ENCODE assay signal across 22 mouse cellular contexts in the genomic region with DNA sequence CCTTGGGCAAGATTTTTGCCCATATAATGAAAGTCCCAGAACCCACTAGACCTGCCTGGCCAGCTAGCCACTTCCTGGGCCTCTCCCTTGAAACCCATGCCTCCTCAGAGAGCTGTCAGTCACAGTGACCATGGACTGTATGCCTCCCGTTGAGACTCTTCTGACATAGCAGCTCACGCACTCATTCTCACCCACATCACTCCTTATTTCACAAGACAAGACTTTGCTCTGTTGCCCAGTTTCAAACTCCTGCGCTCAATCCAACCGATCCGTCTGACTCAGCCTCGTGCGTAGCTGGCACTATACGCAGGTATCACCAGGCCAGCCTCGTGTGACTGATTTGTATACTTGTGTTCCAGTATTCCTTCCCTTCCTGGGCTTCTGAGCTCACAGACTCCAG. TPM values are rescaled to one million over a fixed set of nuclear protein-coding genes. Genes with fewer than 3 reads are reported as not detected.
A peak's percentile ranks its signal among the peaks of the same experiment; 100 is the strongest.
DNase-seq lines count a peak whose midpoint lies in the region; ATAC-seq and TF ChIP-seq lines count a peak whose summit lies in the region.
"Had no signal": no experiment of that assay in that cellular context is flagged by ENCODE, and none has a peak within 500 bp of the region (broad histone marks: within the 10 kb centered on the region; RNA-seq: fewer than 3 reads in every experiment).

No protein-coding gene starts in this region.

- TF ChIP-seq EP300 in stomach, postnatal 0 days (optimal IDR thresholded peaks at IDR 0.05) = no peak

- peak; percentile 11 for DNase-seq in gastrocnemius, adult 2 months
- DNase-seq in gastrocnemius, adult 18-20 months (ENCODE audit: low spot score) = no peak
- no peak for DNase-seq in testis, postnatal 14 days (ENCODE audit: low spot score)
- DNase-seq in adipocyte (ENCODE audit: low spot score) = peak; percentile 88
- no peak for DNase-seq in stomach, postnatal 0 days (ENCODE audit: low spot score)
- DNase-seq: adrenal gland, adult 2 months; adrenal gland, postnatal 36 days; cerebellum, adult 2 months; cerebellum, postnatal 14 days; embryo, embryonic 11 days; forebrain, postnatal 0 days; gastrocnemius, postnatal 14 days; kidney, adult 11 months had no signal

- no peaks in the 10 kb centered on the region for H3K9me3 ChIP-seq in stomach, postnatal 0 days (ENCODE audit: control insufficient read depth, low read length)
- H3K9me3 ChIP-seq in kidney, embryonic 14.5 days (ENCODE audit: control insufficient read depth, low read length) = no peaks in the 10 kb centered on the region
- H3K9me3 ChIP-seq: embryonic facial prominence, embryonic 12.5 days; forebrain, embryonic 13.5 days; hindbrain, embryonic 10.5 days; hindbrain, embryonic 15.5 days had no signal

- H3K27ac ChIP-seq in gastrocnemius, adult 2 months = no peak overlapping the region
- H3K27ac ChIP-seq in testis, adult 2 months (ENCODE audit: control insufficient read depth, insufficient read depth, low read depth, low read length) = peak overlapping the region; percentile 47; the same call in 1 of the 2 replicates
- no peak overlapping the region for H3K27ac ChIP-seq in stomach, postnatal 0 days (replicated peaks)
- H3K27ac ChIP-seq in kidney, embryonic 14.5 days (ENCODE audit: low read depth, low read length) = no peak overlapping the region
- H3K27ac ChIP-seq: embryonic facial prominence, embryonic 12.5 days; forebrain, embryonic 13.5 days; hindbrain, embryonic 10.5 days; hindbrain, embryonic 15.5 days had no signal

- intact Hi-C loops in gastrocnemius, adult 2 months (cut with DNase I) = no loop called here

- TF ChIP-seq CTCF in gastrocnemius, adult 2 months (IDR thresholded peaks at IDR 0.05) = no peak
- no peak for TF ChIP-seq CTCF in testis, adult 2 months (IDR thresholded peaks at IDR 0.05; ENCODE audit: control insufficient read depth, insufficient read depth, insufficient replicate concordance, low read depth, low read length)
- no peak for TF ChIP-seq CTCF in stomach, postnatal 0 days (IDR thresholded peaks at IDR 0.05; ENCODE audit: low read depth)

- WGBS in stomach, postnatal 0 days = 89% methylated on average over 9 of the region's 9 CpGs
- WGBS in kidney, embryonic 14.5 days = 90% methylated on average over 9 of the region's 9 CpGs

- no peak overlapping the region for H3K9ac ChIP-seq in stomach, postnatal 0 days (ENCODE audit: low read length)
- H3K9ac ChIP-seq in kidney, embryonic 14.5 days (ENCODE audit: low read depth, low read length) = no peak overlapping the region
- H3K9ac ChIP-seq: embryonic facial prominence, embryonic 12.5 days; forebrain, embryonic 13.5 days; forebrain, postnatal 0 days; heart, embryonic 12.5 days; hindbrain, embryonic 15.5 days had no signal

- no peak overlapping the region for H3K4me3 ChIP-seq in gastrocnemius, adult 2 months
- H3K4me3 ChIP-seq in testis, adult 2 months (ENCODE audit: control insufficient read depth, low read depth, low read length) = no peak overlapping the region
- no peak overlapping the region for H3K4me3 ChIP-seq in stomach, postnatal 0 days (ENCODE audit: low read depth, low read length)
- no peak overlapping the region for H3K4me3 ChIP-seq in kidney, embryonic 14.5 days (ENCODE audit: low read length)
- H3K4me3 ChIP-seq: embryonic facial prominence, embryonic 12.5 days; forebrain, embryonic 13.5 days; heart, embryonic 12.5 days; hindbrain, embryonic 10.5 days; hindbrain, embryonic 15.5 days had no signal

- H3K27me3 ChIP-seq in testis, adult 2 months (ENCODE audit: control insufficient read depth, insufficient read depth, low read length) = no peaks in the 10 kb centered on the region
- no peaks in the 10 kb centered on the region for H3K27me3 ChIP-seq in stomach, postnatal 0 days (ENCODE audit: control insufficient read depth, insufficient read depth, low read length)
- H3K27me3 ChIP-seq in kidney, embryonic 14.5 days (ENCODE audit: control insufficient read depth, insufficient read depth, low read length) = no peaks in the 10 kb centered on the region
- H3K27me3 ChIP-seq: embryonic facial prominence, embryonic 12.5 days; forebrain, embryonic 13.5 days; hindbrain, embryonic 15.5 days; Patski had no signal

- no peaks in the 10 kb centered on the region for H3K36me3 ChIP-seq in testis, adult 2 months (ENCODE audit: control insufficient read depth, insufficient read depth, low read length)
- H3K36me3 ChIP-seq in stomach, postnatal 0 days (ENCODE audit: control insufficient read depth, insufficient read depth, low read length) = no peaks in the 10 kb centered on the region
- H3K36me3 ChIP-seq in kidney, embryonic 14.5 days (ENCODE audit: control insufficient read depth, insufficient read depth, low read length) = no peaks in the 10 kb centered on the region
- H3K36me3 ChIP-seq: embryonic facial prominence, embryonic 12.5 days; heart, embryonic 12.5 days; hindbrain, embryonic 10.5 days; hindbrain, embryonic 15.5 days had no signal

- H3K4me1 ChIP-seq in testis, adult 2 months (ENCODE audit: control insufficient read depth, insufficient read depth, low read length) = peaks cover 9% of the 10 kb centered on the region
- H3K4me1 ChIP-seq in stomach, postnatal 0 days (replicated peaks; ENCODE audit: control insufficient read depth, insufficient read depth) = no peaks in the 10 kb centered on the region
- H3K4me1 ChIP-seq in kidney, embryonic 14.5 days (ENCODE audit: control insufficient read depth, insufficient read depth, low read length) = peaks cover 11% of the 10 kb centered on the region; the same call in 1 of the 2 replicates
- H3K4me1 ChIP-seq: forebrain, embryonic 13.5 days; heart, embryonic 12.5 days had no signal

- no peak for TF ChIP-seq POLR2A in testis, adult 2 months (IDR thresholded peaks at IDR 0.05; ENCODE audit: control insufficient read depth, low read depth, low read length)

- H3K4me2 ChIP-seq in stomach, postnatal 0 days (replicated peaks; ENCODE audit: low read depth) = no peak overlapping the region
- H3K4me2 ChIP-seq in kidney, embryonic 14.5 days (replicated peaks; ENCODE audit: low read depth, low read length) = no peak overlapping the region
- H3K4me2 ChIP-seq: embryonic facial prominence, embryonic 12.5 days; forebrain, embryonic 13.5 days; heart, embryonic 12.5 days; hindbrain, embryonic 15.5 days had no signal

- no peak for ATAC-seq in stomach, postnatal 0 days (ENCODE audit: low FRiP score, low TSS enrichment)
- ATAC-seq in kidney, embryonic 14.5 days (ENCODE audit: low FRiP score, low TSS enrichment) = no peak
- ATAC-seq: activated CD4-positive, CD25-positive, alpha-beta regulatory T cell, adult 4 months; forebrain, embryonic 13.5 days; forebrain, postnatal 0 days; Patski had no signal

RNA-seq across cellular contexts. Expression of a gene that starts 22.8 kb away (rescaled TPM):
- 1 to 10 TPM; 4.1 to 4.7 TPM for total RNA-seq in gastrocnemius, adult 2 months (2021)
- 1 to 10 TPM; 3.6 to 4.3 TPM for total RNA-seq in gastrocnemius, adult 18-20 months (2021)
- polyA plus RNA-seq in testis, adult 2 months (2012; rRNA removed) = 7.5 and 7.8 TPM in 2 replicates
- polyA plus RNA-seq in stomach, postnatal 0 days (2015; fragmentation: Nextera tagmentation; extraction: Ambion mirVana) = 0.62 and 0.72 TPM in 2 replicates
- polyA plus RNA-seq in kidney, embryonic 14.5 days (2014; fragmentation: Nextera tagmentation; extraction: Ambion mirVana) = 0.24 and 0.51 TPM in 2 replicates

RNA-seq across cellular contexts. Expression of a gene that starts 45.7 kb away (rescaled TPM):
- 10 to 100 TPM; 57.2 to 72.1 TPM for total RNA-seq in gastrocnemius, adult 2 months (2021)
- total RNA-seq in gastrocnemius, adult 18-20 months (2021) = 10 to 100 TPM; 54.6 to 57.3 TPM
- 13.8 and 14.2 TPM in 2 replicates for polyA plus RNA-seq in testis, adult 2 months (2012; rRNA removed)
- polyA plus RNA-seq in stomach, postnatal 0 days (2015; fragmentation: Nextera tagmentation; extraction: Ambion mirVana) = 125 and 134 TPM in 2 replicates
- polyA plus RNA-seq in kidney, embryonic 14.5 days (2014; fragmentation: Nextera tagmentation; extraction: Ambion mirVana) = 161 and 195 TPM in 2 replicates

Comparison
In these comparisons a context has a peak if more than half of its experiments do, and no peak if none do; other contexts are left out.
1. DNase-seq: peak in gastrocnemius, adult 2 months (single experiment) and adipocyte (single experiment); none in gastrocnemius, adult 18-20 months (single experiment), testis, postnatal 14 days (single experiment) and stomach, postnatal 0 days (single experiment).